Mouse (Mus musculus) inflammation-experienced regulatory T-cells, adult 6 months (primary cell): Measurements from ENCODE around the gene Shb. TPM values are rescaled to one million over a fixed set of nuclear protein-coding genes. Genes with fewer than 3 reads are reported as not detected.

Source experiments
- ATAC-seq: one replicate; pipeline ENCODE4 v1.8.0; 2017
- polyA plus RNA-seq, 3 experiments: library from polyadenylated mRNA; unstranded; fragments of 100-300 nt; shearing (Covaris generic); gene quantifications; one replicate each; pipeline ENCODE4 v1.2.1; 2017

Shb gene
- under 1 TPM in 1 of 3 experiments, not detected in 2; 0.23 TPM for polyA plus RNA-seq

DNA sequence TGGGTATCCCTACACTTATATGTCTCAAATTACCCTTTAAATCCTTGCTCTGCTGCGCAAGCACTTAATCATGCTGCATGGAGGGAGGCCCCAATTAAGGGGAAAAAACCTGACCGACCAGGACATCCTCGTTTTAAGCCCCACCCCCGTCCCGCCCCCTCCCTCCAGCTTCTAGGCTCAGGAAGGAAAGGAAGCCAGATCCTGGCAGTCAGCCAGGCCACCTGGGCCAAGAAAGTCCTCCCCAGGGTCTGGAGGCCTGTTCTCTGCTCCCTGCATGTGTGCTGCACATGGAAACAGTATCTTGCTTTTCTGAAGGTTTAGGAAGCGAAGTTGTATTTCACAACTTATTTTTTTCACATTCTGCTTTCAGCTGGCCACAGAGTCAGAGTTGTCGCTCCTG, at the start of gene Shb:
Gene Shb, minus strand, starts transcription at position 96 of the 400 bp plus-strand sequence.
- peak; percentile 22 for ATAC-seq

GRCm38 (mm10) chr4:45581095-45581494, 48.8 kb upstream of the Shb start:
- ATAC-seq: no peak

- ATAC-seq: no peak
Measured at GRCm38 (mm10) chr4:45578554-45579370, 46.5 kb upstream of the Shb start.

GRCm38 (mm10) chr4:45577631-45578030, 45.4 kb upstream of the Shb start:
- no peak for ATAC-seq

- ATAC-seq: no peak
Measured at GRCm38 (mm10) chr4:45574614-45575169, 42.4 kb upstream of the Shb start.

- no peak for ATAC-seq
Measured at GRCm38 (mm10) chr4:45569521-45569920, 37.3 kb upstream of the Shb start.

DNA sequence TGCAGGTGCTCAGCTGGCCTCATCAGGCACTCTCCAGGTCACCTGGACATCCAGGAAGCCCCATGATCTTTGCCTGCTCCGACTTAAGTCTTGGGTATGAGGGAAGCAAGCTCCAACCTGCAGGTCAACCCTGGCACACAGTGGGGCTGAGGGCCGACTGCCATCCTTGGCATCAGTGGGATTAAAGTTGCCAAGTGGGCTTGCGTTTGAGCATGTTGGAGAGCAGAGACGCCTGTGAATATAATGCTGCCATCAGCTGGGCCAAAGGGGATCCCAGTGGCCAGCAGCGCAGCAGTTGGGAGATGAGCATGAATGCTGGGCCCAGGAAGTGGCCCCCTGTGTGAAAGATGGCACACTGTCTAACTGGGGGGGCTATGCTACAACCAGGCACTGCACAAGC, 25.9 kb upstream of the Shb start:
- ATAC-seq: no peak

- ATAC-seq: no peak
Measured at GRCm38 (mm10) chr4:45552571-45552970, 20.3 kb upstream of the Shb start.

GRCm38 (mm10) chr4:45550970-45551369, 18.7 kb upstream of the Shb start:
- ATAC-seq: no peak

GRCm38 (mm10) chr4:45549514-45549913, 17.2 kb upstream of the Shb start:
- ATAC-seq: no peak

- no peak for ATAC-seq
Measured at GRCm38 (mm10) chr4:45545851-45546250, 13.6 kb upstream of the Shb start.

- ATAC-seq: no peak
Measured at GRCm38 (mm10) chr4:45543481-45544051, 11.3 kb upstream of the Shb start.

GRCm38 (mm10) chr4:45540151-45540933, 8.1 kb upstream of the Shb start:
- ATAC-seq: no peak

GRCm38 (mm10) chr4:45539187-45539586, 6.9 kb upstream of the Shb start:
- no peak for ATAC-seq

DNA sequence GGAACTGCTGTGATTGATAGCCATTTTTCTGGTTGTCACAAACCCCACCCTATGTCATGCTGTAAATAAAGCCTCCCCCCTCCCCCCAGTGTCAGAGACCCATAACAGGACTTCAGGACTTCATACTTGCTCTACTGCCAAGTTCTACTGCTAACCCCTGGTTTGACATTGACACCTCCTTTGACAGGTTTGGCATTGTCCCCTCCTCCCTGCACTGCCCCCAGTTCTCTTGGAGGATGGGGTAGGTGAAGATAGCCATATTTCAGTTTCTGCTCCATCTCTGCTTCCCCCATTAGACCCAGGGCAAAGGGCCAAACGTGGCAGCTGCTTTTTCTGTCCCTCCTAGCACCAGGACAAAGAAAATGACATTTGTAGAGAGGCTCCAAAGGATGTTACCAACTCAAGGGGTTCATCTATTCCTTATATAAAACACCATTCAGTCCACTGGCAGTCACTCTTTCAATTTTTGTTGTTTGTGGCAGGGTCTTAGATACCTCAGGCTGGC, 1.2 kb upstream of the Shb start:
- ATAC-seq: no peak

DNA sequence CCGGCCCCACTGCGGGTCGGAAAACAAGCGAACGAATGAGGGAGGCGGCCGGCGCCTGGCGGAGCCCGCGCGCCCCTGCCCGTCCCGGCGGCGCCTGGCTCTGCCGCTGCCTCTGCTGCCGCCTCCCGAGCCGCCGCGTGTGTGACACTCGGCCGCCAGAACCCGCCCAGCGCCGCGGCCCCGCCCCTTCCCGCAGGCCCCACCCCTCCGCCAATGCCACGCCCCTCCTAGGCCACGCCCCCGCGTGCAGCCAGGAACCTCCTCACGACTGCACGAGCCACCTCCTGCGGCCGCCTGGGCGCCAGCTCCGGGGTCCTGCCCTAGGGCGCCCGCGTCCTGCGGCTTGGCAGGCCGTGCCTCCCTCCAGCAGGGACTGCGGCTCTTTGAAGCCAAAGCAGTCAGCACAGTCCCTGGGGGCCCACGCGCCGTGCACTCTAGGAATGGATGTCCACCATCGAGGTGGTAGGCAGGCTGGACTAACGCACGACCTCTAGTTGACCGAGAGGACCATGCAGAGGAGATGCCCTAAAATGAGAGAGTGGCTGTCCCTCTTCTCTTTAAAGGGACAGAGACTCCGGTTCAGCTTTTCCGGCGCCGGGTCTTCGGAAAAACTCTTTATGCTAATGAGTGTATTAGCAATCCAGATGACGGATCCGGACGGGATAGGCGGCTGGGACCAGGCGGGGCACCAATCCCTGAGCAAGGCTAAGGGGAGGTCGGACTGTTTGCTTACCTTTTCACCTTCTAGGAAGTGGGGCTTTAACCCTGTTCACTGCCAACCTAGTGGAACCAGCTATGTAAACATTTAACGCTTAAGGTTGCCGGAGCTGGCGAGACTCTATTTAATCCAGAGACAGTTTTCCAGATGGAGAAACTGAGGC, 1.4 kb downstream of the Shb start:
- peak; percentile 85 for ATAC-seq

DNA sequence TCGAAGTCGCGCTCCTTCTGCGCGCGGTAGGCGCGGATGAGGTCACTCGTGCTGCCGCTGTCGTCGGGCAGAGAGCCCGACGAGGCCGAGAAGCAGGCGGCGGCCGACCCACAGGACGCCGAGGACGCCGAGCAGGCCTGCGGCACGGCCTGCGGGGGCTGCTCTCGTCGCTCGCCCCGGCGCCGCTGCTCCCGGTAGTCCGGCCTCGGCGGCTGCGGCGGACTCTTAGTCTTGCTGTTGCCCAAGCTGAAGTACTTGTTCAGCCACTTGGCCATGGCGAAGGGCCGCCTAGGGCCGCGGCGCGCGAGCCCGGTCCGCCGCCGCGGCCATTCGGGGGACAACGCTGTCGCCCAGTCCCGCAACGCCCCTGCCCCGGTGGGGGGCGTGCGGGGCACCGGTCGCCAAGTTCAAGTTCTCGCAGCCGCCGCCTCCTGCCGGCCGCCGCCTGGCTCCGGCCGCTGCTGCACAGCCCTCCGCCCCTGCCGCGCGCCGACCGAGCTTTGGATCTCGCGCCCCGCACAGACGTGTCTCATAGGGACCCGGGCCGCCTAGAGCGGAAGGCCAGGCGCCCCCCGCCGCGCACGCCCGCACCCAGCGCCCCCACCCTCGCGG, 2.2 kb downstream of the Shb start:
- peak; percentile 3 for ATAC-seq

GRCm38 (mm10) chr4:45529201-45529985, 2.9 kb downstream of the Shb start:
- no peak for ATAC-seq

GRCm38 (mm10) chr4:45528355-45529198, 3.7 kb downstream of the Shb start:
- no peak for ATAC-seq
